Mouse (Mus musculus): ENCODE data around the gene Adck2.

GRCm38 (mm10) chr6:39538227-39538626, 35.4 kb upstream of the Adck2 start:
- TF ChIP-seq CTCF (conservative IDR thresholded peaks at IDR 0.05; ENCODE audit: low read length) (no peak), POU5F1 (IDR thresholded peaks at IDR 0.05; ENCODE audit: borderline replicate concordance, low read length) (no peak)
